Mouse (Mus musculus) layer of hippocampus, adult 9-11 months (tissue): ENCODE measurements around the gene 2700081O15Rik.

Source experiments
- DNase-seq: peaks from one replicate; pipeline ENCODE4 v3.0.0; 2022

The 2700081O15Rik gene

GRCm38 (mm10) chr19:7420841-7421601, 3.6 kb downstream of the 2700081O15Rik start:
- no peak for DNase-seq

GRCm38 (mm10) chr19:7421602-7422591, 4.5 kb downstream of the 2700081O15Rik start:
- peak; percentile 64 for DNase-seq

- DNase-seq, result no peak
These were observed 5.2 kb downstream of the 2700081O15Rik start for GRCm38 (mm10) chr19:7422656-7423027.

- peak; percentile 70 for DNase-seq
These were observed 5.7 kb downstream of the 2700081O15Rik start for GRCm38 (mm10) chr19:7423028-7423655.

GRCm38 (mm10) chr19:7423656-7424030, 6.2 kb downstream of the 2700081O15Rik start:
- no peak for DNase-seq

- no peak for DNase-seq
These were observed 6.7 kb downstream of the 2700081O15Rik start for GRCm38 (mm10) chr19:7424131-7424530.

- no peak for DNase-seq
These were observed 7.4 kb downstream of the 2700081O15Rik start for GRCm38 (mm10) chr19:7424590-7425397.

- no peak for DNase-seq
These were observed 8.0 kb downstream of the 2700081O15Rik start for GRCm38 (mm10) chr19:7425398-7425775.

GRCm38 (mm10) chr19:7434887-7435286, 17.5 kb downstream of the 2700081O15Rik start:
- no peak for DNase-seq

GRCm38 (mm10) chr19:7436061-7436970, 18.9 kb downstream of the 2700081O15Rik start:
- peak; percentile 56 for DNase-seq

- no peak for DNase-seq
These were observed 20.9 kb downstream of the 2700081O15Rik start for GRCm38 (mm10) chr19:7438295-7438694.

- DNase-seq, result no peak
These were observed 24.1 kb downstream of the 2700081O15Rik start for GRCm38 (mm10) chr19:7441493-7441892.

GRCm38 (mm10) chr19:7445105-7445504, 27.7 kb downstream of the 2700081O15Rik start:
- no peak for DNase-seq

GRCm38 (mm10) chr19:7445596-7445995, 28.2 kb downstream of the 2700081O15Rik start:
- no peak for DNase-seq

- DNase-seq, result no peak
These were observed 39.4 kb downstream of the 2700081O15Rik start for GRCm38 (mm10) chr19:7456803-7457202.

- no peak for DNase-seq
These were observed 41.5 kb downstream of the 2700081O15Rik start for GRCm38 (mm10) chr19:7458901-7459300.

- DNase-seq, result no peak
These were observed 41.9 kb downstream of the 2700081O15Rik start for GRCm38 (mm10) chr19:7459370-7459769.

- DNase-seq, result no peak
These were observed 50.5 kb downstream of the 2700081O15Rik start for GRCm38 (mm10) chr19:7467915-7468314.

GRCm38 (mm10) chr19:7470643-7471042, 53.2 kb downstream of the 2700081O15Rik start:
- DNase-seq, result no peak
